Mouse (Mus musculus) kidney, postnatal 0 days (tissue): Measurements from ENCODE around the gene Atoh7. TPM values are rescaled to one million over a fixed set of nuclear protein-coding genes. Genes with fewer than 3 reads are reported as not detected.
A peak's percentile ranks its signal among the peaks of the same experiment; 100 is the strongest.

Experiments used
- ATAC-seq: fragments of 200-750 bp; cut with Nextera tagmentation; replicated peaks from 2 replicates; pipeline ENCODE4 v1.8.0; 2017; ENCODE audit warnings: low read depth, moderate number of reproducible peaks, moderate TSS enrichment, moderate library complexity; ENCODE audit not compliant: low FRiP score
- DNase-seq: peaks from one replicate; pipeline ENCODE4 v3.0.0-alpha.2; 2016; ENCODE audit warnings: low spot score
- H3K27ac ChIP-seq: fragments of 300-500 bp; sonication (generic); 2 replicates; pipeline ENCODE4 v1.5.1; 2014; ENCODE audit warnings: mild to moderate bottlenecking
- H3K27me3 ChIP-seq: fragments of 300-500 bp; sonication (generic); 2 replicates; pipeline ENCODE4 v1.6.1; 2014; ENCODE audit warnings: low read length, mixed read lengths; ENCODE audit not compliant: insufficient read depth
- H3K36me3 ChIP-seq: fragments of 300-500 bp; sonication (generic); 2 replicates; pipeline ENCODE4 v1.6.1; 2014; ENCODE audit warnings: low read length, mixed read lengths; ENCODE audit not compliant: insufficient read depth
- H3K4me1 ChIP-seq: fragments of 300-500 bp; sonication (generic); replicated peaks from 2 replicates; pipeline ENCODE4 v1.6.1; 2014; ENCODE audit warnings: antibody characterized with exemption, low read length, mixed read lengths; ENCODE audit not compliant: insufficient read depth
- H3K4me2 ChIP-seq: fragments of 300-500 bp; sonication (generic); 2 replicates; pipeline ENCODE4 v1.6.1; 2014; ENCODE audit warnings: mild to moderate bottlenecking, low read length, moderate library complexity, mixed read lengths
- H3K4me3 ChIP-seq: fragments of 300-500 bp; sonication (generic); replicated peaks from 2 replicates; pipeline ENCODE4 v1.5.1; 2014; ENCODE audit warnings: low read depth, low read length
- H3K9ac ChIP-seq: fragments of 300-500 bp; sonication (generic); 2 replicates; pipeline ENCODE4 v1.6.1; 2014; ENCODE audit warnings: low read depth, low read length
- H3K9me3 ChIP-seq: fragments of 300-500 bp; sonication (generic); replicated peaks from 2 replicates; pipeline ENCODE4 v1.6.1; 2016; ENCODE audit warnings: low read length, inconsistent platforms, mixed read lengths
- CTCF ChIP-seq: IDR thresholded peaks from 2 replicates; pipeline ENCODE4 v1.5.1; 2016; ENCODE audit warnings: antibody characterized with exemption, low read depth, mild to moderate bottlenecking, moderate library complexity
- WGBS: fragments of 180-500 bp; shearing (Covaris S2); extraction: QIAGEN DNeasy Blood & Tissue Kit; methylation state at CpG from one replicate; pipeline ENCODE4 v1.1.7; 2014; 5-methylcytosine and 5-hydroxymethylcytosine counted together
- polyA plus RNA-seq: library from polyadenylated mRNA; unstranded; fragments of >200 nt; fragmentation: Nextera tagmentation; extraction: Ambion mirVana; gene quantifications from 2 replicates; pipeline ENCODE4 v1.2.1, GENCODE M21; 2015

Atoh7 gene
- polyA plus RNA-seq, 1 experiment from 2014 or later = 0.22 TPM

- H3K36me3 ChIP-seq = no peaks in the 10 kb centered on the region
- peaks cover 3% of the 10 kb centered on the region; the same call in 1 of the 2 replicates for H3K4me1 ChIP-seq
- no peak overlapping the region for H3K9ac ChIP-seq
- peaks cover 17% of the 10 kb centered on the region; the same call in 1 of the 2 replicates for H3K27me3 ChIP-seq
- no peaks in the 10 kb centered on the region for H3K9me3 ChIP-seq
- no peak for DNase-seq
- H3K4me3 ChIP-seq = no peak overlapping the region
- 62% methylated on average over 2 of the region's 2 CpGs for WGBS
- H3K27ac ChIP-seq = no peak overlapping the region
- ATAC-seq = no peak
- no peak for TF ChIP-seq CTCF
- no peak overlapping the region for H3K4me2 ChIP-seq
Measured at GRCm38 (mm10) chr10:63096757-63097156, 2.7 kb upstream of the Atoh7 start.

GRCm38 (mm10) chr10:63098191-63098590 lies 1.3 kb upstream of the Atoh7 start:
- Histone ChIP-seq H3K27me3 (peaks cover 17% of the 10 kb centered on the region; the same call in 1 of the 2 replicates), H3K4me1 (peaks cover 3% of the 10 kb centered on the region; the same call in 1 of the 2 replicates)
- WGBS = 70% methylated on average over 12 of the region's 12 CpGs

GRCm38 (mm10) chr10:63099941-63100562 lies 601 bp downstream of the Atoh7 start:
- Histone ChIP-seq H3K9me3 (no peaks in the 10 kb centered on the region), H3K27ac (no peak overlapping the region), H3K4me1 (peaks cover 3% of the 10 kb centered on the region; the same call in 1 of the 2 replicates), H3K9ac (peak overlapping the region; percentile 36), H3K4me2 (peak overlapping the region; percentile 99), H3K36me3 (no peaks in the 10 kb centered on the region), H3K4me3 (peak overlapping the region; percentile 52), H3K27me3 (peaks cover 17% of the 10 kb centered on the region; the same call in 1 of the 2 replicates)
- no peak for TF ChIP-seq CTCF
- peak; percentile 74 for ATAC-seq
- DNase-seq = peak; percentile 48
- under 1% methylated on average over 41 of the region's 62 CpGs for WGBS

More at GRCm38 (mm10) chr10:63098191-63098590, 1.3 kb upstream of the Atoh7 start:
- ATAC-seq (no peak), DNase-seq (no peak)
- Histone ChIP-seq H3K4me3 (no peak overlapping the region), H3K9ac (no peak overlapping the region), H3K4me2 (no peak overlapping the region), H3K36me3 (no peaks in the 10 kb centered on the region), H3K27ac (no peak overlapping the region), H3K9me3 (no peaks in the 10 kb centered on the region)
- TF ChIP-seq CTCF = no peak

- Histone ChIP-seq H3K36me3 (no peaks in the 10 kb centered on the region), H3K9me3 (no peaks in the 10 kb centered on the region), H3K9ac (peak overlapping the region; percentile 36; the same call in 1 of the 2 replicates), H3K4me1 (peaks cover 3% of the 10 kb centered on the region; the same call in 1 of the 2 replicates), H3K4me3 (peak overlapping the region; percentile 52), H3K27me3 (peaks cover 17% of the 10 kb centered on the region; the same call in 1 of the 2 replicates), H3K27ac (no peak overlapping the region), H3K4me2 (peak overlapping the region; percentile 99)
- no peak for TF ChIP-seq CTCF
- WGBS = 10% methylated on average over 9 of the region's 9 CpGs
- no peak for DNase-seq
- no peak for ATAC-seq
Measured at GRCm38 (mm10) chr10:63100657-63101056, 1.2 kb downstream of the Atoh7 start.

DNA sequence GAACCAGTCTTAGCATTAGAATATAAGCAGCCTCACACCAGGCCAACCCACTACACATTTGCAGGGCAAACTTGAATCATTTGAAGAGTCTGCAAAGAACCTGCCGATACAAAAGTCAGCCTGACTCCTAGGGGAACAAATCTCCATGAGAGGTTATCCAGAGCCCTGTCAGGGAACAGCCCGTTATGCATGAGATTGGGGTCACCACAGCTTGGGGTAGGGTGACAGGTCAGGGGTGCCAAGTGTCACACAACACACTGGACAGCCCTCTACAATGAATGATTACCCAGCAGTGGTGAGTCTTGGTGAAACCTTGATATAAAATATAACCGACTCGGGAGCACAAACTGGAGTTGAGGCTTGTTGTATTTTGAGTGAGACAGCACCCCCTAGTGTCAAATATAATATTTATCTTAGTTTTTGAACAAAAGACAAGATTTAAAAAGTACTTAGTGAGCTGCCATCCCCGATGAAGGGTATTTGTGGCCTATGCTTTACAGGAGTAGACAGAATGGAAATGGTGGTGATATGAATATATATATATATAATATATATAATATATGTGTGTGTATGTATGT lies 13.7 kb downstream of the Atoh7 start:
- Histone ChIP-seq H3K4me3 (no peak overlapping the region), H3K27me3 (no peaks in the 10 kb centered on the region), H3K36me3 (no peaks in the 10 kb centered on the region), H3K27ac (no peak overlapping the region), H3K9ac (no peak overlapping the region), H3K9me3 (no peaks in the 10 kb centered on the region), H3K4me1 (no peaks in the 10 kb centered on the region), H3K4me2 (no peak overlapping the region)
- DNase-seq (peak; percentile 65), ATAC-seq (peak; percentile 59; the same call in 1 of the 2 replicates)
- 45% methylated on average over 5 of the region's 5 CpGs for WGBS
- peak; percentile 60 for TF ChIP-seq CTCF

- Histone ChIP-seq H3K4me3 (no peak overlapping the region), H3K9me3 (no peaks in the 10 kb centered on the region), H3K9ac (no peak overlapping the region), H3K27me3 (no peaks in the 10 kb centered on the region), H3K36me3 (no peaks in the 10 kb centered on the region), H3K4me2 (no peak overlapping the region), H3K27ac (no peak overlapping the region), H3K4me1 (no peaks in the 10 kb centered on the region)
- no peak for TF ChIP-seq CTCF
- 86% methylated on average over 6 of the region's 6 CpGs for WGBS
- no peak for DNase-seq
- no peak for ATAC-seq
Measured at GRCm38 (mm10) chr10:63113716-63114360, 14.4 kb downstream of the Atoh7 start.
